Mouse (Mus musculus) naive thymus-derived CD4-positive, alpha-beta T cell, adult 2 months (primary cell): ENCODE measurements at regions not wholly inside any gene's neighbourhood (a gene's known extent, or its start where the extent isn't known, plus 50 kb on each side); places are given as distances from the start of the nearest gene placed in this dataset.
A peak's percentile ranks its signal among the peaks of the same experiment; 100 is the strongest.

Source experiments
- DNase-seq: peaks from one replicate; pipeline ENCODE4 v3.0.0-alpha.2; 2011; ENCODE audit warnings: low read depth

- no peak for DNase-seq
Measured at GRCm38 (mm10) chr7:71488016-71488650, 136.8 kb upstream of the Gm10295 start.

GRCm38 (mm10) chr7:71475383-71475782, 124.1 kb upstream of the Gm10295 start:
- DNase-seq: no peak

DNA sequence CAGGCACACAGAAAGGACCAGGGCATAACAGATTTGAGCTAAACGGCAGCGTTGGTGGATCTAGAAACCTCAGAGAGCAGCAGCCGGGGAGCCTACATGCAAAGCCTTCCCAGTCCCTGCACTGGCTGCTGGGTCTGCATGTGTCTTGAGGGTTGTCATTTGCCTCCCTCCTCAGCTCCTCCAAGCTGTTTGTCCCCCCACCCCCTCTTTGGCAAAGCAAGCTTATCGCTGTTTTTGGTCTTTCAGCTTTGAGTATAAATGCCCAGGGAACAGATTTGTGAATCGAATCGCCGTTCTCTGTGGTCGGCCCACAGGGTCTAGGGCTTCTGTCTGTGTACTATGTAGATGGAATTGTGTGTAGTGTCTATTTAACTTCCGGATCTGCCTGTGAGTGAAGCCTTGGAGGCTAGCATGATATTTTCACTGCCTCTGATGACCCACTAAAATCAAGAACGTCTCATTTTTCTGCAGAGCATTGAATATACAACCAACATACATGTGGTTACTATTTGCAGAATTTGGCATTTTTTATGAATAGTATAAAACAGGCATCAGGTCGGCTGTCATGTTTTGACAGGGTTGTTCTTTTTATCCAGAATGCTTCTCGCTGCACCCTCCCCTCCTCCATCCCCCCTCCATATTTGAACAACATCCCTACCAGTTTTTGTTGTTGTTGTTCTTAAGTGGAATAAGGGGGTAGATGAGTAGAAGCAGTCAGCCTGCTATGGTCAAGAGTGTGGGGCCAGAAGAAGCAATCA, 121.3 kb upstream of the Gm10295 start:
- no peak for DNase-seq

DNA sequence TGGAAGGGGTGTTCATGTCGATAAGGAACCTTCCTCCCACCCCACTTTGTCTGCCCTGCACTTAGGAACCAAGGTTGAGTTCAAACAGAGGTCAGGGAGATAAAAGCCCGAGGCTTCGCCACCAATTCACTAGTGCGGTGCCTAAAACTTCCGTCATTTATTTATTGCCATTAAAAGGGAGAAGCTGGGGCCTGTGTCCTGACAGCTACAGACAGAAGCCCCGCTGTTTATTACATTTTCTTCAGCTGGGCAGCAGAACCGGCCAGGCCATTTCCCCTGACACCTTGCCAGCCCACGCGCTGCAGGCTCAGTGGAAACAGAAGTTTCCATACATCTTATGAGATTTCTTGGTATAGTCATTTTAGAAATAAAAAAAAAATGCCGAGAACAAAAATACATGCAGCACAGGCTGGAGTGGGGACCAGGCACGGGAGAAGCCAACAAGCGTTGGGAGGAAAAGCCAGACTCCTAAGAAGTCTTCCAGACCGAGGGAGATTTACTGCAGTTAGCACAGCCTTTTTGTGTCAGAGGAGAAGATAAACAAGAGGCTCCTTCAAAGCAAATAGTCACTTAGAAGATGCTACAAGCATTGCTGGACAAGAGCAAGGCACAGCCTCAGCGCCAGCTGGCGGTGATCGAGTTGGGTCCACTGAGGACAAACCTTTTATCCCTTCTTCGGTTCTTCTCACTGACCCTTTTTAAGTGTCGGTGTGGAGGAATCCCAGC, 120.5 kb upstream of the Gm10295 start:
- no peak for DNase-seq

DNA sequence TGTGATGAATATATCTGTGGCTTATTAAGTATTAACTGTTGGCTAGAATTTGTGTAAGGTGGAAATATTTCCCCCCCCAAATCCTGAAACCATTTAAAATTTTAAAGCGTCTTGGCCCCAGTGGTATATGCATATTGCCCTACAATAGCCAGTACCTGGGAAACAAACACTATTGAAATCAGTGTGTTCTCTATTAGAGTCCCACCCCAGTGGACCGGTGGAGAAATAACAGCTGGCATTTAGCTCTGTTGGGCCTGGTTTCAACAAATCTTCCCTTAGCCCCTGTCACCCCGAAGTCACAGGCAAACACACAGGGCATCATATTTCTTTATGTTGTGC, 120.0 kb upstream of the Gm10295 start:
- DNase-seq: no peak

- DNase-seq: no peak
Measured at GRCm38 (mm10) chr7:71470418-71470817, 119.1 kb upstream of the Gm10295 start.

- no peak for DNase-seq
Measured at GRCm38 (mm10) chr7:71469951-71470350, 118.7 kb upstream of the Gm10295 start.

DNA sequence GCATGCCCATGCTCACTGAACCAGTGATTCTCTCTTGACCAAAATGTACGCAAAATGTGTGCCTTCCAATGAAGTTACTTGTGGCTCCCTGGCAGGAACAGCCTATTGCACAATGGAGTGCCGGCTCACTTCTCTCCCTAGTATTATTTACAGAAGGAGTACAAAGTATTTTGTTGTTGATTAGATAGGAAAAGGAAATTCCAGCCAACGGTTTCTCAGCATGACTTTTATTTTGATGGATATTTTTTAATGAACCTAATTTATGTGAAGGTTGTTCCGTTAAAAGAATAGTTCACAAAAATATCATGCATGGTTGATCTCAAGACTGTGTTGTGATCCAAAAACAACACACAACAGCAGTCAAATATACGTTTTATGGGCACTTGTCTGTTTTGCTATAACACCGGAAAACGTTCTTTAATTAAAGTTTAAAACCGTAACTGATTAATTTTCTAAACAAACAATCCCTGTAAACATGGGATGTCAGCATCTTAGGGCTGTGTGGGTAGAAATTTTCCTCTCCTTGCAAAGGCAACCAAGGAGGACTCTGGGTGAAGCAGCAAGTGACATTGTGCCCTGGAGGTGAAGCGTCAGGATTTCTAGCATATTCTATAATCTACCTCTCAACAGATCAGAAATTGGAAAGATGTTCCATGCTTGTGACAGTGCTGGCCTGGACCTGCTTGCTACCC, 116.3 kb upstream of the Gm10295 start:
- no peak for DNase-seq

DNA sequence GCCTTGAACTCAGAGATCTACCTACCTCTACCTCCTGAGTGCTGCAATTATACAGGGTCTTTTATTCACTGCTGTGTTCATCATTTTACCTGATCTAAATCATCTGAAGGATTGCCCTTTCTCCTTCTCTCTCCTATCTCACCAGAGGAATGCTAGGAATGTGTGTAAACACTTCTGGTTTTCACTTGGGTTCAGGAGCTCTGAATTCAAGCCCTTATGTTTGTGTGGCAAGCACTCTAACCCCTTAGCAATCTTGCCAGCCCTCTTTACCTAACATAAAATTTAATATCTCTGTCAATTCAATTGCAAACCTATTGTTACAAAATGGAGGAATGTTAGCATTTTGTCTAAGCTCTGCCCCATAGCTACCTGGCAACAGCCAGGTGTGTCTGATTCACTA, 112.8 kb upstream of the Gm10295 start:
- no peak for DNase-seq

GRCm38 (mm10) chr7:71463565-71463964, 112.3 kb upstream of the Gm10295 start:
- DNase-seq: no peak

- no peak for DNase-seq
Measured at GRCm38 (mm10) chr7:71459805-71460204, 108.5 kb upstream of the Gm10295 start.

DNA sequence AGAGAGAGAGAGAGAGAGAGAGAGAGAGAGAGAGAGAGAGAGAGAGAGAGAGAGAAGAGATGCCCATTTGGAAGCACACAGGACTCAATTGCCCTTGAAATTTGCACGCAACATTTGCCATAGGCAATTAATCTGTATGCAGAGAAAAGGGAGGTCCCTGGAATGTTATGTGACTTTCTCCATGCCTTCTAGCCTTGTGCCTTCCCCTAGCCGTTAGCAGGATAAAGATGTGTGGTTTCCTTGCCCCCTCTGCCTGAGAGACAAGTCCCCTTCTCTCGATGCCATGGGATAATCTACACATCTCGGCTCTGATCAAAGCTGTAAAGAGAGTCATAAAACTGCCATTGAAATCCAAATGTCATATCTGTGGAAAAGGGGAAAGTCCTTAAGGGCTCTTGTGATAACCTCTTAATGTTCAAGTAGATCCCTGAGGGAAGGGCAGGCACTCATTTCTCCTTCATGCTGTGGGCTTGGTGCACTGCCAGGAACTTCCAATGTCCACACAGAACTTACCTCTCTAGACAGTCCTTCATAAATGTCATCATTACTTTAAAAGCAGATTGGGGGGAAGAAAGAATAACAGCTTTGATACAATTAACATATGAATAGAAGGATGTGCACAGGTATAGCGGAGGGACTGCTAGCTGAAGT, 106.9 kb upstream of the Gm10295 start:
- DNase-seq: no peak

DNA sequence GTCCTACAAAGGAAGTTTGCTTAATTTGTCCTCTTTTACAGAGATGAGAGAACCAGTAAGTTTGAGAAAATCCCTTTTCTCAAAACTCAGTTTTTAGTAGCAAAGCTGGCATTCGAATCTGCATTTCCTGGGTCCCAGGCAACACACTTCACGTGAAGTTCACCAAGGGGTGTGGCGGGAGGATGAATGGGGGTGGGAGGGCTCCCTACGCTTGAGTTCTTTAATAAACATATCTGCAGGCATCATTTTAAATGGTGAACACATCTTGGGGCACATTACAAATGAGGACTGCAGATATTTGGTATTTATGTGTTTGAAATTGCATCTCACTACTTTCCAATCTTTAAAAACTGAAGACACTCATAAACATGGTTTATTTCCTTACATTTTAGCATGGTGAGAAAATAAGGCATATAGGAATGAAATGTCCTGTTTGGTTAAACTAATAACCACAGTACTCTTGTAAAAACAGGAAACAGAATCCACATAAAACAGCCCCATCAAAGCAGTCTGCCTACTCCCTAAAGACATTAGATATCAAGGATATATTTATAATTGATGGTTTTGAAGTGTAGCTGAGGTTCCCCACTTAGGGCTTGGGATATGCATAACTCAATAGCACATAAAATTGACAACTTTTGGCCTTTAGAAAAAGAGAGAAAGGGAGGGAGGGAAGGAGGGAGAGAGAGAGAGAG, 106.3 kb upstream of the Gm10295 start:
- no peak for DNase-seq

DNA sequence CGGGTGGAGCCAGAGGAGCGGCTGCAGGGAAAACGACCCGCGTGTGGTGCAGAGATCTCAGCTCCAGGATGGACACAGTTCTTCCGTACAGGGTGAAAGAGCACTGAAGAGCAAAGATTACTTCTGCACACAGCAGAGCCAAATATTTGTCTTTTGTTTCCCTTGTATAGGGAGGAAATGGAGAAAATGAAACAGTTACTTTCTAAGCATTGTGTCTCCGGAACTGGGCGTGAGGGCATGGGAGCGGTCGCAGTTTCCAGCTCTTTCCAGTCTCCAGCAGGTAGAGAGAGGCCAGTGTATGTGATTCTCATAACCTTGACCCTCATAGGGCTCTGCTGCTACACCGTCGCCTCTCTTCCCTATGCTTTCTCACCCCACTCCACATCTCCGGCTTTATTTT, 105.1 kb upstream of the Gm10295 start:
- DNase-seq: no peak

GRCm38 (mm10) chr7:71440330-71441240, 89.3 kb upstream of the Gm10295 start:
- DNase-seq: no peak

DNA sequence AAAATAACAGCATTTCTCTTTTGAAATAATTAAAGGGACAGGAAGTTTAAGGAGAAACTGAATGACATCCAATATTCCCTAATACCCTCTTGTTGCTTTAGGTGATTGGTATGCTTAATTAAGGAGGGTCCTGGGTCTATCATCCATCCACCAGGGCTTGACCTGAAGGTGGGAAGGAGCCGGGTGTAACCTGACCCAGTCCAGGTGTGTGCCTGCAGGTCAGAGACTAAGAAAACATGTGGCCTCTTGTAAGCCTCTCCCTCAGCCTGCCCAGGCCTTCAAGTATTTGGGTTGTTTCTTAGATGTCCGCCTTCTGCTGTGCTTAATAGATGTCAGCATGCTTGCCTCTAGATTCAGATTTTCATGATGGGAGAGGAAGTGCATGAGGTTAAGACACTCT, 74.7 kb upstream of the Gm10295 start:
- no peak for DNase-seq

- DNase-seq: no peak
Measured at GRCm38 (mm10) chr7:71419261-71419660, 68.0 kb upstream of the Gm10295 start.

- no peak for DNase-seq
Measured at GRCm38 (mm10) chr7:71418856-71419255, 67.6 kb upstream of the Gm10295 start.

DNA sequence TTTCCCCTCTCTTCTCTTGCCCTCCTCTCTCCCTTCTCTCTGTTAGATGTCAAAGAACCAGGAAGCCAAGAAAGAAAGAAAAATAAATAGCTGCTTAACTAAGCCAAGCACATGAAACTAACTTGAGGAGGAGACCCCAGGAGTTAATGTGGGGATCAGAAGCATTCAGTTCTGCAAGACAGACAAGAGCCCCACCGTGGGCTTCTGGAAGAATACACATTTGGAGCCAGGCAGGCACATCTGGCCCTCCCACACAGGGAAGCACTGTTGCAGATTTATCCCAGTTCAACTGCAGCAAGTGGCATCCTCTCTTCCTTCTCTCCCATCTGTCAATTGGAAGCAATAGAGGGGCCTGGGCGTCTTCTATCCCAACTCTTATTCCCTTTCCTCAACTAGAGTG, 63.5 kb upstream of the Gm10295 start:
- DNase-seq: no peak

DNA sequence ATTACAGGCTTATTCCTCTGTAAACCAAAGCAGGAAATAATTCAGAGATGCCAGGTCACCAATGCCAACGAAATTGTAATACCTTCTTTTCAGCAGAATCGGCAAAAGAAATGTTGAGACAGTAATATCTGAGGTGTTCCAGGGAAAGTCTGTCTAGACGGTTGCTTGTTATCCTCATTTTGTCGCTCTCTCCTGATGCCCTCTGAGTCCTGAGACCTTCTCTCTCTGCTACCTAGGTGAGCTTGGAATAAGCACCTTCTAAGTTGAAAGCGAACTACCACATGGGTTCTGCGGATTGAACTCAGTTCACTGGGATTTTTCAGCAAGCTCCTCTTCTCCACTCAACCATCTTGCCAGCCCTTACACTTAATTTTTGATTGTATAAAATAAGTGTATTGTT, 61.8 kb upstream of the Gm10295 start:
- DNase-seq: no peak

DNA sequence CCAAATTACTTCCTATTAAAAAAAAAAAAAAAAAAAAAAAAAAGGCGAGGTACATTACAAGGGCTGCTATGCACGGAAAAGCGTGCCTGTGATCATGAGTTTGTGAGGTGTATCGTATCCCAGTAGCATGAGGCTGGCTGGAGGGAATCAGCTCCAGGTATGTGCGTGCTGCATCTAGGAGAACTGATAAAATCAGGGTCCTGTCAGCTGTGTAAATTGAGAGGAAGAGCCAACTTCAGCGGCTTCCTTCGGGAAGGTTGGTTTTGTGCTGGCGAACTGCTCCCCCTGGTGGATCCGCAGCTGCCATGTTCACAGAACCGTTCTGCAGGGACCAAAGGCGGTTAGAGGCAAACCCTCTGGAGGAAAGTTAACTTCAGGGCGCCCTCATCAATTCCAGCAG, 60.8 kb upstream of the Gm10295 start:
- peak; percentile 8 for DNase-seq
